Mouse (Mus musculus) gastrocnemius, postnatal 10 days (tissue): Measurements from ENCODE around the gene Mepe. TPM values are rescaled to one million over a fixed set of nuclear protein-coding genes. Genes with fewer than 3 reads are reported as not detected.

Source experiments
- DNase-seq: peaks from one replicate; pipeline ENCODE4 v3.0.0; 2021; ENCODE audit warnings: mixed read lengths
- long read RNA-seq, 2 experiments: library from polyadenylated mRNA; stranded (forward); transcript quantifications; one replicate each; pipeline ENCODE4 v2.0.0; 2021
- total RNA-seq, 2 experiments: library from RNA; stranded (reverse); gene quantifications; 2 replicates each; pipeline ENCODE4 v1.2.3; 2021

Mepe gene
- total RNA-seq: under 1 TPM in 1 of 2 experiments, not detected in 1; 0.45 TPM
- long read RNA-seq, experiment 1, partial matches to known transcripts: 1 of 1 reads
- long read RNA-seq, experiment 1, other reads (novel, unspliced or antisense): 0 of 1 reads
- long read RNA-seq, experiment 2: 0 reads

DNA sequence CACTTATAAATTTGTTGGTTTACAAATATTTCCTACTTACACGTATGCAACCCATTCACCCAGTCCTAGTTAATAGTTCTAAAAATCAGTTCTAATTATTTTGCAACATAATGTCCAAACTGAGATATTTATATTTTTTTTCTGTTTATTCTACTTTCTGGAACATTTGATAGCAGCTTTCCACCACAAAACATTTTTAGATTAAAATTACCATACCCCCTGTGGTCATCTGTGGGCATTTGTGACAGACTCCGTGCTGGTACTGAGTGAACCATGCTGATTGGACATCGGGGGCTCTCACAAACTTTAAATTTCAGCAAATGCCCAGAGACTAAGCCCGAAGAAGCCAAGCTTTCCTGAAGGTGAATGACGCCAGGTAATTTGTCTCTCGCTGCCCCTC lies at the start of gene Mepe:
Gene Mepe (plus strand): TSS at position 301 of the 400 bp plus-strand sequence.
- no peak for DNase-seq

DNA sequence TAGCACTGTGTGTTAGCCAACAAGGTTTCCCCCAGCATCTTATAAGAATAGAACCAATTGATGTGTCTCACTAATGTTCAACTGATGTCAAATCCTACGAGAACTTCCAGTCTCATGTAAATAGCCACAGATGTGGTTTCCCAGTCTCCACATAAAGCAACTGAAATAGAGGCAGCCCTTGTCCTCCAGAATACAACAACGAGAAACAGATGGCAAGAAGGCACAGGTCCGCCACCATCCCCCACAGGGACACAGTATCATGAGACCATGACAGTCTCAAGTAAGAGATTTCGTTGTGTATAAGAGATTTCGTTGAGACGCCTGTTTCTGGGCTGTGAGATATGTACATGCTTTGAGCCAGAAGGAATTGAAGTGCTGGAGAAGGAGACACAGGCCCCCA lies 30.9 kb upstream of the Mepe start:
- no peak for DNase-seq

DNA sequence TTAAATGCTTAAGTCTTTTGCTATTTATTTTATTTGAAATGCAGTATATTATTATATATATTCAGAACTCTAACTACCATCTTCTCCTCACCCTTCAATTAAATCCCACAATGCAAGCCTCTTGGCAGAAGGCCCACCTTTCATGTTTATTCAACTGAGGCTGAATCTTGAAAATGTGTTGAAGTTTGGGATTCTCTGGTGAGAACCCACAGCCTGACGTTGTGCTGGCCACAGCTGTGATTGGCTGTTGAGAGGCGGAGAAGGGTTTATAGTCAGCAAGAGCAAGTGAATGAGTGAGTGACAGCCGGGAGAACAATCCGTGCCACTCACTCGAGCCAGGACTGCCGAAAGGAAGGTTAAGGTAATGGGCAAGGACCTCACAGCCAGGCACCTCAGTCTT lies 26.1 kb upstream of the Mepe start, which contains the start of gene Ibsp:
Gene Ibsp (plus strand): TSS at position 178 of the 400 bp plus-strand sequence.
- no peak for DNase-seq

DNA sequence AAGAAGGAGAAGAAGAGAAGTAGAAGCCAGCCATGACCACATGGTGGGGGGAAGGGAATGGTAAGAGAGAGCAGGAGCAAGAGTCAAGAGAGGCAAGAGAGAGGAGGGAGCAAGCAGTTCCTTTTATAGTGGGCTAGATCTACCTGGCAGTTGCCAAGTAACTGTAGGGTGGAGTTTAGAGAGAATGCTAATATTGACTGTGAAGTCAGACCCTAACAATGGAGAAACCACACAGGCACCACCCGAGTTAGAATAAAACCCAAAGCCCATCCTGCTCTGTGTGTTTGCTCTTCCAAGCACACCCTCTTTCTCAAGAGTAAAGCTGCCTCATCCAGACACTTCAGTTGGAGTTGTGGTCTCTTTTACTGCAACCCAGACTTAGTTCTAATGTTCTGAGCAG lies 11.1 kb upstream of the Mepe start:
- DNase-seq: no peak

DNA sequence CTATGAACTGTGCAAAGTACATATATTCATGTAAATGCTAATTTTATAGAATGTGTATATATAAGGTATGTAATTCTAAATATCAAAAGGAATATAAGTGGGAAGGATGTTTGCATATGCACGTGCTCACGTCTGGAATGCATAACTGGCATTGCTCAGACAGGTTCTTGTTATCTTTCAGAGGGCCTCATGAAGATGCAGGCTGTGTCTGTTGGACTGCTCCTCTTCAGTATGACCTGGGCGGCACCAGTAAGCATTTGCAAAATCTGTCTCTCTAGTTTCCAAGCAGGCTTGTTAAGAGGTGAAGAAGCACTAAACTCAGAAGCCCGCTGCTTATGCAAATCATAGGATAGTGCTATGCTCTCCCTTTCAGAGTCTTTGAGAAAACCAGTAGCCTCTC lies 1.8 kb downstream of the Mepe start:
- no peak for DNase-seq

DNA sequence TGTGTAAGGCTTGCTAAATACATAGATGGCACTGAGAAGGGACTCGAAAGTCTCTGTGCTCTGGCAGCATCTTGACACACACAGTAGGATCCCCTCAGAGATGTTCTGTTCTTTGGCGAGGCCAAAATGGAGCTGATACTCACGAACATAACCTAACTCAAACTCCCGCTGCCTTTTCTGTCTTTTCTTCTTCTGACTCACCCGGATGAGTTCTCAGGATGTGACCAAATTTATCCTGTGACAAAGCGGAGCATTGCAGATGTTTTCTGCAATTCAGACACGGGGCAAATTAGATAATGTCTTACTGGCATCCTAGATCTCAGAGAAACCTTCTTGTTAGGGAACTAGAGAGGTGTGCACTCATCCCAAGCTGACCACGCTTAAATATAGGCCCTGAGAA lies 2.3 kb downstream of the Mepe start:
- no peak for DNase-seq

DNA sequence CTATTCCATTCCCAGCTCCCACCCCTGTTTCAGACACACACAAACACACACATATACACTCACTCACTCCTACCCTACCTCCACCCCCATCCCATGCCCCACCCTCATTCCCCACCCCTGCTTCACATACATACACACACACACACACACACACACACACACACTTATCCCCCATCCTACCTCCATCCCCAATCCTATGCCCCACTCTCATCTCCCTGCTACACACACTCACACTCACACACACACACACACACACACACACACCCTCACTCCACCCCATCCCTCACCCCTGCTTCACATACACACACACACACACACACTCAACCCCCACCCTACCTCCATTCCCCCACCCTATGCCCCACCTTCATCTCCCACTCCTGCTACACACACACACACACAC lies 2.7 kb downstream of the Mepe start:
- no peak for DNase-seq

DNA sequence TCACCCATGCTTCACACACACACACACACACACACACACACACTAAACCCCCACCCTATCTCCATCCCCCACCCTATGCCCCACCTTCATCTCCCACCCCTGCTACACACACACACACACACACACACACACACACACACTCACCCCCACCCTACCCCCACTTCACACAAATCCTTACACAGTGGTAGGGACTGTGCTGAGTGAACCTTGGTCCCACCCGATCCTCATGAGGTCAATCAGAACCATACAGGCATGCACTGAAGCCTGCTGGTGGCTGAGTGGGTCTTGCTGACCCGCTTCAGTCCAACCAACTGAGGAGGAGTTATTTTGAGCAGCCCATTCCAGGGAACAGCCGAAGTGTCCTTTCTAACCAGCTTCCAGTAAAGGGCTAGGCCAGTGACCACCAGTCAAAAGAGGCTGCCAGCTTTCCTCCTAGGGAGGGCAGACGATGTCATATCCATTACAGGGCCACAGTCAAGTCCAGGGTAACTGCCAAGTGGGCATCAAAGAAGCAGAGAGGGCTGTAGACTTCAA lies 3.3 kb downstream of the Mepe start:
- no peak for DNase-seq

DNA sequence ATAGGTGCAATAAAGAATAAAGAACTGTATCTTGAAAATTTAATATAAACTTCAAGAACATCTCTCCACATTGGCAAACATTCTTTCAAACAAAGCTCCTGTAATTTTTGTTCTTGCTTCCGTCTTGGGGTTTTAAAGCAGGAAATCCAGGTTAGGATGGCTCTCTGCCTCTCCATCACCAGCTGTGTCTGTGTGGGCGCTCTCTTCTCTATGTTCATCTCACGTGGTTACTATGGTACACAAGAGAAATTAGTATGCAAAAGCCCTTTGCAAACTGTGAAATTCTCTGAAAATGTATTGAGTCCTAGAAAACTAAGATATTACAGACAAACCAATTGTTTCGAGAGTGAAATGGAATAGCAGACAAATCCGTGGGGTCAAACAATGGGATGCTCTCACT lies 4.3 kb downstream of the Mepe start:
- no peak for DNase-seq

DNA sequence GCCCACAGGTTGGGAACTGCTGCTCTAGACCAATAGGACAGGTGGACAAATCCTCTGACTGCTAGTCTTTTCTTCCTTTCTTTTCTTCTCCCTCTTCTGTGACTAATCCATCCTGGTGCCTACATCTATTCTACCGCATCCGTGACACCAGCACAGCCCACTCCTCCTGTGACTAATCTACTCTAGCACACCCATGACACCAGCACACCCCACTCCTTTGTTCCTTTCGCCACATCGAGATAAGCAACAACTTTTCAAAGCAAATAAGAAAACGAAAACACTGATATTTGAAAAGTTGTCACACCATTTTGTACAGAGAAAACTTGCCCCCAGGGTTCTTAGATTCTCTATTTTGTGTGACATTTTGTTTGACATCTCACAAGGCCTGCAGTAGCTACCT lies 5.0 kb downstream of the Mepe start:
- no peak for DNase-seq

DNA sequence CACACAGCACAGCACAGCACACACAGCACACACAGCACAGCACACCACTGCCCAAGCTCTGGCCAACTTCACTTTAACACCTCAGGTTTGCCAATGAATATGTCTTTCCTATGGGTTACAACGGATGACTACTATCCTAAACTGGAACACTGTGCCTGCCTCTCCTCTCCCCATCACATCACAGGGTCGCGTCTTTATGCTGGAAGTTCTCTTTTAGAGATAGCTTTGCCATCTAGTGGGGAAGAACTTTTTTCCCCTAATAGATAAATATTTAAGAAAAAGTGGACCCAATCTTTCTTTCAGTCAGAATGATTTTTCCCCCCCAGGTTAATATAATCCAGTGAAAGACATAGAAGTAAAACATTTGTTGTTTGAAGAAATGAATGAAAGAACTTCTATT lies 7.2 kb downstream of the Mepe start:
- DNase-seq: no peak

DNA sequence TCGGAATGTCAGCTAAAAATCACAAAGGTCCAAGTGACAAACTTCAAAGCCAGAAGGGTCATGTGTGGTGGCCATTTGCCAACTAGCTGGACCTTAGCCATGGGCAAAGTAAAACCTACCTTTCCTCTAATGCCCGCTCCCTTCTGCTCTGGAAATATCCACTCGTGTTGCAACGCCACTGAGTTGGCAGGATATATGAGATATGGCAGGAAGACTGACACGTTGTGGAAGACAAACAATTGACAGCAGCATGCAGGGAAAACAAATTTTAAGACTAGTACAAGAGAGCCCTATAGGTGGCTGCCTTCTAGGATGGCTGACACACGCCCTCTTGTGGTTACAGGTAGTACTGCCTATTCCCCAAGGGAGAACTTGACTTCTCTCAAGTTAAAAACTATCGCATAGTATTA lies 8.1 kb downstream of the Mepe start:
- DNase-seq: peak; percentile 47

DNA sequence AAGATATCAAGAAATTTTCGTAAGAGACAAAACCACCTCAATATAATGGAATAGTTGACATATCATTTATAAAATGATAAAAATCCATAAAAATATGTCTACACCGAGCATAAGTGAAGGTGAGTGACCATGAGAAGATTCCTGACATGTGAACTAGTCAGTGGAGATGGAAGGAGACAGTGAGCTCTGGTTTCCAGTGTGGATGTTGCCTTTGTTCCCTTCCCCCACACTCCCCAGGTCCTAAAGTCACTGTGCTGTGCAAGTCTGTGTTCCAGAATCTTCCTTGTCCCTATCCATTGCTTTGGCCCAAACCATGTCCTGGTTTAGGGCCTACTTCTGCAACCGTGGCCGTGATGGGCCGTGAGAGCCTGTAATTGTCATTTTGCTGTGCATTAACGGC lies 8.5 kb downstream of the Mepe start:
- DNase-seq: no peak

DNA sequence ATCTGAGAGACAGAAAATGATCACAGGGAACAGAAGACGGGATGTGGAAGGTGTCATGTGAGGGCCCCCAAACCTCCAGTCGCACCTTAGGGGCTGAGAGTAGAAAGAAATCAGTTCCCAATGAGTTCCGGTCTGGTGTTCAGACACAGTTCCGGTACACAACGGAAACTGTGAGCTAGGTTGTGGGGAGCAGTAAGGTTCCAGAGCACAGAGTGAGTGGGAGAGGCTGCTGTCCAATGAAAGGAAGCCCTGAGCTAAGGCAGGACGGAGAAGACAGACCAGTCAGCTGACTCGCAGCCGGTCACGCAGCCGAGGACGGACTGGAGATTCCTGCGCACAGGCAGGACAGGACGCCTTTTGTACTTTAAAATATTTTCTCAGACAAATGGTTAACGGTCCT lies 9.4 kb downstream of the Mepe start:
- DNase-seq: no peak

DNA sequence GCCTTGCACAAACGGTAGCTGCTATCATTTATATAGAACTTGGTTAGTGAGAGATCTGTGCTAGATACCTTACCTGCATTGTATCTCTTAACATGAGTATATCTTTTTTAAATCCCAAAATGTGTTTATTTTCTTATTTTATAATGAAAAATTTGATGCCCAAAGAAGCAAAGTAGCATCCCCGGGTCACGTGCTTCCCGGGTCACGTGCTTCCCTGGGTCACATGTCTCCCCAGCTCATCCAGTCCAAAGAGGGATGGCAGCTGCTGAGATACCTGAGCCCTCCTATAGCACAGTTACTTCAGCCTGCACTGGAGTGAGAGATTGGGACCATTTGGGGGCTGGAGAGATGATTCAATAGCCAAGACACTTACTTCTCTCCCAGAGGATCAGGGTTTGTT lies 10.8 kb downstream of the Mepe start:
- DNase-seq: no peak

DNA sequence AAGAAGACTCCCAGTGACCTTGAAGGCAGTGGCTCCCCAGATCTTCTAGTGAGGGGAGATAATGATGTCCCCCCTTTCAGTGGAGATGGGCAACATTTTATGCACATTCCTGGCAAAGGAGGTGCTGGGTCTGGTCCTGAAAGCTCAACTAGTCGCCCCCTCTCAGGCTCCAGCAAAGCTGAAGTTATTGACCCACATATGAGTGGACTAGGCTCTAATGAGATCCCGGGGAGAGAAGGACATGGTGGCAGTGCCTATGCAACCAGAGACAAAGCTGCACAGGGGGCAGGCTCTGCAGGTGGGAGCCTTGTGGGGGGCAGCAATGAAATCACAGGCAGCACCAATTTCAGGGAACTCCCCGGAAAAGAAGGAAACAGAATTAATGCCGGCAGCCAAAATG lies 12.4 kb downstream of the Mepe start:
- DNase-seq: no peak

DNA sequence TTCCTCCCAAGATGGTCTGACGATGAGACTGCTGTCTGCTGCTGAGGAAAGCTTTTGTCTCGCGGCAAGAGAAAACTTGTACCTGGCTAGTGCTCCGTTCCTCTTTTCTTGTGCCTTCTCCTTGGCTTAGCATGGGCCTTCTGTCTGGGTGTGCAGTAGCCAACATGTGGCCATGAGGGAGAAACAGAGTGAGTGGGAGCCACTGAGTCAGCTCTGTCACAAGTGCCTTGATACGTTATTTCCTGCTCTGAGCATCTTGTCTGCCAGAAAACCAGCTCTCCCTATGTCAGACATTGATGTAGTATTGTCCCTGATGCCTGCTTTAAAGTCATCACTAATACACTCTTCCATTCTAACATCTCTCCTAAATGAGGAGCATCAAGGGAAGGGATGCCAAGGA lies 13.9 kb downstream of the Mepe start:
- no peak for DNase-seq

DNA sequence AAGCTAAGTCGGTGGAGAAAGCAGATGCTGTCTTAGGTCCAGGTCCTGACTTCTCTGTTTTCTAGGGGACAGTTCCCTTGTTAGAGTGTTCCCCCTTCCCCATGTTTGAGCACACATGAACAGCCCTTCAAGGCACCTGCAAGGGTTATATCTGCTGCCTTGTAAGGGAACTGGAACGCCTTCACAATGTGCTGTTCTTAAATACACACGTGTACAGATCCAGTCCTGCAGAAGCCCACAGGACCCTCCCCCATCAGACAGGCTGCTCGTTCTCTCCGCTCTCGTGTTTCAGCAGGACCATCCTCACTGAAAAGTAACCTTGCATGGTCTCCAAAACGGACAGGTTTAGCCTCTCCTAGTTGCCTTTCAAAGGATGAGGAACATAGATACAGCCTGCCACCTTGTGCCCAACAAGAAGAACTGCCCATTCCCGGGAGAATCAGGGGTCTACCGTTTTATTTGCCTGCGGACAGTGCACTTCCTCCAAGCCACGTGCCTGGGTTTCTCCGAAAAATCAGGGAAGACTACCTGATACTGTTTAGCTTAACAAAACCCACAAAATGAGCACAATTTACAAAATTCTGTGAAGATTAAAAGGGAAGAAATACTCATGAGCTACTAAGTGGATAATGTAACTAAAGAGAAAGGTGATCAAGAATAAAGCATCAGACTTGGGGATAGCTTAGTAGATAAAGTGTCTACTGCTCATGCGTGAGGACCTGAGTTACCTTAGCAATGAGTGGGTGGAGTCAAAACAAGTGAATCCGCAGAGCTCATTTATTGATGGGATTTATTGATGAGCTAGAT lies 14.8 kb downstream of the Mepe start:
- peak; percentile 15 for DNase-seq

DNA sequence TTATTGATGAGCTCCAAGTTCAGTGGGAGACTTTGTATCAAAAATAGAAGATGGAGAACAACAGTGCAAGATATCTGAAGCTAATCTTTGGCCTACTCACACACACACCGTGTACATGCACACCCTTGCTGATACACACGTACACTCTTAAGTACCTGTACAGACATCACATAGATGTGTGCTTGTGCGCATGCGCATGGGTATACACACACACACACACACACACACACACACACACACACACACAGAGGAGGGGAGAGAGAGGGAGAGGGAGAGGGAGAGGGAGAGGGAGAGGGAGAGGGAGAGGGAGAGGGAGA lies 15.3 kb downstream of the Mepe start:
- no peak for DNase-seq

DNA sequence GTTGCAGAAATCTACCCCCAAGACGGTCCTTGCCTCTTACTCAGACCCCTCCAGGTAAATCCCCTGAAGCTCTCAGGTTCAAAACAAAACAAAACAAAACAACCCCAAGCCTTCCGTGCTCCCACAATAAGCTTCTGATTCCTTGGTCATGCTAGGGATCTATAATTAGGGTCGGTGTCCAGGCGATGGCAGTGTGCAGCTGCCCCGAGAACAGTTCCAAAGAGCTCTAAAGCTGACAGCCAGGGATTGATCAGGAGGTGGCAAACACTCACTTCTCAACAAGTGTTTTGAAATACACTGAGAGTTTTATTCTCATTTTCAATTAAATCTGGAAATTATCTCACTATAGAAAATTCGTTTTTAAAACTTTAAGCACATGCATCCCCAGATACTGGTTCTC lies 17.8 kb downstream of the Mepe start:
- no peak for DNase-seq

DNA sequence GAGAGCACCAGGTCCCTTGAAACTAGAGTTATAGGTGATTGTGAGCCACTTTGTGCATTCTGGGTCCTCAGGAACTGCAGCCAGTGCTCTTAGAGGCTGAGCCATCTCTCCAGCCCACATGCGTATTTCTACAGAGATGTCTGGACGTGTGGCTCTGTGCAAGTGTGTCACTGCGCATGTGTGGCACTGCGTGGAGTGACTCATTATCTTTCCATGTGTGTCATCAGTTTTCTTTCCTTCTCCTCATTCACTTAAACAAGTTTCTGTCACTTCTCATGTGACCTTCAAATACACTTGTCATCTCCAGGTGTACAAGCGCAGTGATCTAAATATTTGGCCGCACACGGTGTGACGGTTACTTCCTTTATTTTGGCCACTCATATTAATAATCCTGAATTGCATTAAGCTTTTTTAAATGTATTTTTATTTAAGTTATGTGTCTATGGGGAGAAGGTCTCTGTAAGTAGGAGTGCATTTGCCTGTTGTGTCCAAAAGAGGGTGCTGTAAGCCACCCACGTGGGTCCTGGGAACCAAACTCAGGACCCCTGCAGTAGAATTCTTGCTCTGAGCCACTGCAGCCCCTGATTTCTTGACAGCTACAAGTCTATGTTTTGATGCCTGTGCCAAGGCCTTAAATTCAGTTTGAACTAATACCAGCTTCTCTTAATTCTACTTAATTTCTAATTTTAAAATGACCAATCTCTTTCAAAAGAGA lies 19.6 kb downstream of the Mepe start:
- DNase-seq: no peak

DNA sequence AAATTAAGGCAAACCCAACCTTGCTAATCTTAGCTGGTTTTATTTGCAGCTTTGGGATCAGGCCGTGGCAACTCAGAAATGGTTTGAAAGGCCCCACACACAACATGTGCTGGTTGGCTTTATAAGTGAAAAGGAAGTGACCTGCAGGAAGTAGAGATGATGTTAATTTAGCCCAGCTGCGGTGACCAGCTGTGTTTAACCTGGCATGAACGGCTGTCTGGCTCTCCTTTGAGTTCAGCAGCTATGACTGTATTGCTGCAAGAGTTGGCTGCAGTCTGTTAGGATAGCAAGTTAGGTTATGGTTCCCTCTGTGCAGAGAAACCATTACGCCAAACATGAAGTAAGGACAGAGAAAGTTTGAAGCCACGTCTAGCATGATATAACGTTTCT lies 20.1 kb downstream of the Mepe start:
- DNase-seq: no peak

DNA sequence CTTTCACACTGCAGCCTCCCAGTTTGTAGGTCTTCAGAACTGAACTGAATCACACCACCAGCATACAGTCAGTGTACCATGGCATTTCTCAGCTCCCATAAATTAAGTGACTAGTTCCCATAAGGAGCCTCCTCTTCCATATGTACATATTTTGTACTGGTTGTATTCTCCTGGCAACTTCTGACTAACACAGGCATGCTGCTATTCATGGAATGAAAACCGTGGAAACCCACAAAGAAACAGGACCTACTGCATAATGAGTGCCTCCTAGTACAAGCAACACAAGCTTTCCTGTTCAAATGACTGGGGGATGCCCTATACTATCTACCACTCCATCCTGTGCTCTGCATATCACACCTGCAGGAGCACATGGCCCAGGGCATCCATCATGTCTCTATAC lies 25.9 kb downstream of the Mepe start:
- DNase-seq: no peak

DNA sequence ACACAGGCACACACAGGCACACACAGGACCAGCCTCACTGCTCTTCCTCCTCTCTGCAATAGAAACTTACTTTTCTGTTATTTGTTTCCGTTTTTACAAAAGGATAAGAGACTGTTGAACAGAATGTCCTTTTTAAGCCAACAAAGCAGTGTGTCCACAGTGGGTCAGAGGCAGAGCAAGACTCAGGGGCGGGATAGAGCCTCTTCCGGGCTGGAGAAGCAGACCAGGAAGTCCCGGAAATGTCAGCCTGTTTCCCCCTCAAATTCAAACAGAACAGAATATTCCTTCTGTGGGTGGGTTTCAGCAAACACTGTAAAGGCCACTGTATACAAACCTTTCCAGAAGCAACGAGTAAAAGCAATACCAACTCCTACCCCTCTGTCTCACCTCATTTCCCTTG lies 26.7 kb downstream of the Mepe start:
- no peak for DNase-seq
